Mouse (Mus musculus) midbrain, embryonic 13.5 days (tissue): Measurements from ENCODE around the gene Ano3. TPM values are rescaled to one million over a fixed set of nuclear protein-coding genes. Genes with fewer than 3 reads are reported as not detected.

ENCODE experiments used
- ATAC-seq: fragments of 200-750 bp; cut with Nextera tagmentation; 2 replicates; pipeline ENCODE4 v1.8.0; 2017; ENCODE audit warnings: mild to moderate bottlenecking, moderate TSS enrichment, moderate library complexity
- H3K27ac ChIP-seq: fragments of 300-500 bp; sonication (generic); 2 replicates; pipeline ENCODE4 v1.5.1; 2015; ENCODE audit warnings: inconsistent platforms, mild to moderate bottlenecking, moderate library complexity
- H3K27me3 ChIP-seq: fragments of 300-500 bp; sonication (generic); 2 replicates; pipeline ENCODE4 v1.6.1; 2015; ENCODE audit warnings: mild to moderate bottlenecking, inconsistent platforms
- H3K36me3 ChIP-seq: fragments of 300-500 bp; sonication (generic); 2 replicates; pipeline ENCODE4 v1.6.1; 2015; ENCODE audit warnings: mild to moderate bottlenecking, inconsistent platforms
- H3K4me1 ChIP-seq: fragments of 300-500 bp; sonication (generic); replicated peaks from 2 replicates; pipeline ENCODE4 v1.6.1; 2015; ENCODE audit warnings: inconsistent platforms
- H3K4me2 ChIP-seq: fragments of 300-500 bp; sonication (generic); replicated peaks from 2 replicates; pipeline ENCODE4 v1.6.1; 2015; ENCODE audit warnings: moderate library complexity, mild to moderate bottlenecking, inconsistent platforms
- H3K4me3 ChIP-seq: fragments of 300-500 bp; sonication (generic); replicated peaks from 2 replicates; pipeline ENCODE4 v1.5.1; 2015; ENCODE audit warnings: mild to moderate bottlenecking, inconsistent platforms
- H3K9ac ChIP-seq: fragments of 300-500 bp; sonication (generic); replicated peaks from 2 replicates; pipeline ENCODE4 v1.6.1; 2015; ENCODE audit warnings: mild to moderate bottlenecking, inconsistent platforms
- H3K9me3 ChIP-seq: fragments of 300-500 bp; sonication (generic); 2 replicates; pipeline ENCODE4 v1.6.1; 2016; ENCODE audit warnings: mild to moderate bottlenecking, inconsistent platforms
- WGBS: fragments of 180-500 bp; shearing (Covaris S2); methylation state at CpG from one replicate; pipeline ENCODE4 v1.1.7; 2015; 5-methylcytosine and 5-hydroxymethylcytosine counted together
- polyA plus RNA-seq: library from polyadenylated mRNA; unstranded; fragments of >200 nt; fragmentation: Nextera tagmentation; extraction: Ambion mirVana; gene quantifications from 2 replicates; pipeline ENCODE4 v1.2.1, GENCODE M21; 2015

Ano3 gene
- polyA plus RNA-seq, 1 experiment from 2014 or later: 1.2 TPM

DNA sequence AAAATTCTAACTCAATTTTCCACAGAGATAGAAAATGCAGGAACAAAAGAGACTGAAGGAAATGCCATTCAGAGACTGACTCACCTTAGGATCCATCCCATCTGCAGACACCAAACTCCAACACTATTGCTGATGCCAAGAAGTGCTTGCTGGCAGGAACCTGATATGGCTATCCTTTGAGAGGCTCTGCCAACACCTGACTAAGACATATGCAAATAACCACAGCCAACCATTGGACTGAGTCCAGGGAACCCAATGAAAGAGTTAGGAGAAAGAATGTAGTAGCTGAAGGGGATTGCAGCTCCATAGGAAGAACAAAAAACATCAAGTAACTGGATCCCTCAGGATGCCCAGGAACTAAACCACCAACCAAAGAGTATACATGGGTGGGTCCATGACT lies 21.6 kb downstream of the Ano3 start:
- Histone ChIP-seq H3K4me2 (no peak overlapping the region), H3K9ac (no peak overlapping the region), H3K27me3 (no peaks in the 10 kb centered on the region), H3K36me3 (no peaks in the 10 kb centered on the region), H3K27ac (no peak overlapping the region), H3K4me3 (no peak overlapping the region), H3K9me3 (no peaks in the 10 kb centered on the region), H3K4me1 (no peaks in the 10 kb centered on the region)
- ATAC-seq: no peak

DNA sequence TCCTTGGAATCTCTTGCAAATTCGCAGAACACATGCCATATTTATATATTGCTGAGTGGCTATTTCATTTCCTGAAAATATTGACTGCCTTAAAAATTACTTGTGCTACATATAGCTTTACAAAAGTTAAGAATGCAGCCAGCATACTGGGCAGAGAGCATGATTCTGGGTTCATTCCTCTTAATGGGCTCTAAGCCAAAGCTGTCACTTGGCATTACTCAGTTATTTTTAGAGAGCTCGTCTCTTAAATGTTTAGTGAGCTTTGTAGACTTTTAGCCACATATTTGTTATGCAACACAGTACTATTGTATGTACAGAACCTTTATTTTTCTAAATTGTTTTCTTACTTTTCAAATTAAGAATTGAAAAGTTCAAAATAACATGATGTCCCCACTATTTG lies 41.2 kb downstream of the Ano3 start:
- H3K4me1 ChIP-seq: peaks cover 4% of the 10 kb centered on the region; the same call in 1 of the 2 replicates
- ATAC-seq: no peak
- no peak overlapping the region for H3K4me2 ChIP-seq
- no peak overlapping the region for H3K4me3 ChIP-seq
- no peaks in the 10 kb centered on the region for H3K9me3 ChIP-seq
- no peaks in the 10 kb centered on the region for H3K36me3 ChIP-seq
- no peaks in the 10 kb centered on the region for H3K27me3 ChIP-seq
- H3K9ac ChIP-seq: no peak overlapping the region
- H3K27ac ChIP-seq: no peak overlapping the region
- WGBS: 81% methylated on average over 2 of the region's 2 CpGs

DNA sequence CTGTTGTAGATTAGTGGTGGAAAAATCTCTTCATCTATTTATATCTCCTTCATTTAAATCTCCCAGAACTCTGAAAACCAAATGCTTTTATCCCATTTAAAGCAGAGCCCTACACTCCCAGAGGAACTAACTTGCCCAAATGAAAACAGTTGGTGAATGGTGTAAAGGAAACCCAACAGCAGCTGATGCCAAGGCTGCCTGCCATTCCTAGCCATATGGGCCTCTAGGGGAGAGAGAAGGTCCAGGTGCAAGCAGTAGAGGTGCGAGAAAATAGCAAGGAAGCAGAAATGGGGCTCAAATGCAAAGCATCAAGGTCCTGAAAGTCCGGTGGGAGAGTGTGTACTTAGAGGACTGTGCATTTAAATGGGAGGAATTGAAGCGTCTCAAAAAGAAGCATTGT lies 44.2 kb downstream of the Ano3 start:
- no peaks in the 10 kb centered on the region for H3K9me3 ChIP-seq
- no peak overlapping the region for H3K4me3 ChIP-seq
- no peak overlapping the region for H3K9ac ChIP-seq
- no peak overlapping the region for H3K27ac ChIP-seq
- peaks cover 4% of the 10 kb centered on the region; the same call in 1 of the 2 replicates for H3K4me1 ChIP-seq
- ATAC-seq: no peak
- H3K27me3 ChIP-seq: no peaks in the 10 kb centered on the region
- WGBS: 49% methylated on average over 3 of the region's 3 CpGs
- no peak overlapping the region for H3K4me2 ChIP-seq
- no peaks in the 10 kb centered on the region for H3K36me3 ChIP-seq

GRCm38 (mm10) chr2:110896477-110897270 lies 54.0 kb downstream of the Ano3 start:
- H3K9ac ChIP-seq: no peak overlapping the region
- no peak overlapping the region for H3K27ac ChIP-seq
- H3K4me2 ChIP-seq: no peak overlapping the region
- WGBS: 95% methylated on average over 2 of the region's 2 CpGs
- H3K27me3 ChIP-seq: no peaks in the 10 kb centered on the region
- no peak overlapping the region for H3K4me3 ChIP-seq
- H3K36me3 ChIP-seq: no peaks in the 10 kb centered on the region
- no peaks in the 10 kb centered on the region for H3K4me1 ChIP-seq
- ATAC-seq: no peak
- no peaks in the 10 kb centered on the region for H3K9me3 ChIP-seq

GRCm38 (mm10) chr2:110871650-110872049 lies 79.1 kb downstream of the Ano3 start:
- Histone ChIP-seq H3K4me1 (no peaks in the 10 kb centered on the region), H3K4me3 (no peak overlapping the region), H3K4me2 (no peak overlapping the region), H3K27ac (no peak overlapping the region), H3K27me3 (no peaks in the 10 kb centered on the region), H3K9ac (no peak overlapping the region), H3K36me3 (no peaks in the 10 kb centered on the region), H3K9me3 (no peaks in the 10 kb centered on the region)
- WGBS: 81% methylated on average over 4 of the region's 4 CpGs
- ATAC-seq: no peak

- Histone ChIP-seq H3K27ac (no peak overlapping the region), H3K36me3 (no peaks in the 10 kb centered on the region), H3K27me3 (no peaks in the 10 kb centered on the region), H3K4me2 (no peak overlapping the region), H3K4me3 (no peak overlapping the region), H3K4me1 (no peaks in the 10 kb centered on the region), H3K9me3 (no peaks in the 10 kb centered on the region), H3K9ac (no peak overlapping the region)
- ATAC-seq: 0 out of 2 replicates have a peak, but pooled peaks have one; percentile 53
- 70% methylated on average over 3 of the region's 3 CpGs for WGBS
Measured at GRCm38 (mm10) chr2:110865584-110865983, 85.1 kb downstream of the Ano3 start.

DNA sequence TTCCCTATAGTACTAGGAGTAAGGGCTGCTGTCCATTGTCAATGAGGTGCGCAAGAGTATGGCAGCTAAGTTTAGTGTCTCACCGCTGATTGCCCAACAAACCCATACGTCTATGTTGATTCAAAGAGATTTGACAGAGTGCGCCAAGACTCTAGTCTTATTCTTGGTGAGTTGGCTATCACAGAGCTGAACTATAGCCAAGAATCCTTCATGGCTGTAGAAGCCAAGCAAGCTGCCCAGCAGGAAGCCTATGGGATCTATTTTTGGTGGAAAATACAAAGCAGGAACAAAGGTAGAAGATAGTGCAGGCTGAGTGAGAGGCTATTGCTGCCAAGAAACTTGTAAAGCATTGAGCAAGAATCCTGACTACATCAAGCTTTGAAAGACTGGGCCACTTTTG lies 87.3 kb downstream of the Ano3 start:
- Histone ChIP-seq H3K9me3 (no peaks in the 10 kb centered on the region), H3K4me2 (no peak overlapping the region), H3K36me3 (no peaks in the 10 kb centered on the region), H3K9ac (no peak overlapping the region), H3K27ac (no peak overlapping the region), H3K4me1 (no peaks in the 10 kb centered on the region), H3K4me3 (no peak overlapping the region), H3K27me3 (no peaks in the 10 kb centered on the region)
- WGBS: 96% methylated on average over 4 of the region's 4 CpGs
- ATAC-seq: no peak

DNA sequence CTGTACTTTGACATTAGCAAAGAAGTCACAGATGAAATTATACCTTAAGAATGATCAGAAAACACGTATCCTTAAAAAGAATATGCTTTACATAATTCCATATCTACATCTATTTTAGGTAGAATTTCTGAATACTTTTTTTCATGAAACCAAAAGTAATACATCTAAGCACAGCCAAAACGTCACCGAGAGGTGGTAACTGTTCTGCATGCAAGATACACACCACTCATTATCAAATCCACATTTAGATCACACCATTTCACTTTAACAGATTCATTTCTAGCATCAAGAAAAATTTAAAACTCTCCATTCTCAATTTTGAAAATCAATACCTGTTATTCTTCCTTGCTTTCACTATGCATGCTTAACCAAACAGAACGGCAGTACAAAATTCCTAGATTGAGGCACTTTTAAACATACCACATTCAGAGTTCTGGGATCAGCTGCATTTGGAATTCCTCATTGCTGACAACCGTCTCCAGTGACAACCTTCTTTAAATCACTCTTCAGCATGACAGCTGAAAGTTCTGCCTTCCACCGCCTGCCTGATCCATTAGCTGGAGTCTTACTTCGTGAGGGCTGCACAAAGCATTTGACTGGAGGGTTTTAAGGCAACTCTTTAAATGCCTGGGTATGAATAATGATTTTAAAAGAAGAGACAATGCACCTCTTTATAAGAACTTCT lies 111.0 kb downstream of the Ano3 start:
- Histone ChIP-seq H3K9me3 (no peaks in the 10 kb centered on the region), H3K4me3 (no peak overlapping the region), H3K4me1 (peaks cover 7% of the 10 kb centered on the region; the same call in 1 of the 2 replicates), H3K27me3 (no peaks in the 10 kb centered on the region), H3K27ac (no peak overlapping the region), H3K9ac (no peak overlapping the region), H3K36me3 (no peaks in the 10 kb centered on the region), H3K4me2 (0 out of 2 replicates have a peak overlapping the region, but pooled peaks have one; percentile 1)
- peak; percentile 69 for ATAC-seq
- 20% methylated on average over 7 of the region's 7 CpGs for WGBS

DNA sequence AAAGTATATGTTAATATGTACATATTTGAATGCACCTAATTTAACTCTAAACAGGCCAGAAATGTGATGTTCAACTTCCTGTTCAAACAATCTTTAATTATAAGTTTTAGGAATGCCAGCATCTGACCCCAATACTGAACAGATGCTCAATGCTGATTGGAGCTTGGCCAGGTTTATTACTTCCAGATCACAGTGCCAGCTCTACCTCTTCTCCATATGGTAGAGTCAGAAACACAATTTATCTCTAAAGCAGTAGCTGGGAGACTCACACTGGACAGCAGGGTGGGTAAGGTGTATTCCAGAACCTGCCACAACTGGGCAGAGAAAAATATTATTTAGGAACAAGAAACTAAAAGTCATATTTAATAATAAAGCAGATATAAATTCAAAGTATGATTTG lies 134.5 kb downstream of the Ano3 start:
- Histone ChIP-seq H3K27me3 (no peaks in the 10 kb centered on the region), H3K4me2 (no peak overlapping the region), H3K4me3 (no peak overlapping the region), H3K27ac (no peak overlapping the region), H3K36me3 (no peaks in the 10 kb centered on the region), H3K9ac (no peak overlapping the region), H3K4me1 (no peaks in the 10 kb centered on the region), H3K9me3 (no peaks in the 10 kb centered on the region; the same call in 1 of the 2 replicates)
- ATAC-seq: no peak

- H3K9ac ChIP-seq: no peak overlapping the region
- no peaks in the 10 kb centered on the region for H3K4me1 ChIP-seq
- H3K9me3 ChIP-seq: no peaks in the 10 kb centered on the region
- ATAC-seq: no peak
- 86% methylated on average over 1 of the region's 1 CpGs for WGBS
- no peaks in the 10 kb centered on the region for H3K27me3 ChIP-seq
- no peak overlapping the region for H3K4me3 ChIP-seq
- H3K4me2 ChIP-seq: no peak overlapping the region
- no peak overlapping the region for H3K27ac ChIP-seq
- H3K36me3 ChIP-seq: no peaks in the 10 kb centered on the region
Measured at GRCm38 (mm10) chr2:110814964-110815363, 135.8 kb downstream of the Ano3 start.

GRCm38 (mm10) chr2:110806302-110807093 lies 144.2 kb downstream of the Ano3 start:
- Histone ChIP-seq H3K4me3 (no peak overlapping the region), H3K36me3 (no peaks in the 10 kb centered on the region), H3K9ac (no peak overlapping the region), H3K9me3 (no peaks in the 10 kb centered on the region), H3K4me2 (no peak overlapping the region), H3K27ac (no peak overlapping the region), H3K27me3 (no peaks in the 10 kb centered on the region), H3K4me1 (no peaks in the 10 kb centered on the region)
- no peak for ATAC-seq
- 94% methylated on average over 5 of the region's 5 CpGs for WGBS

DNA sequence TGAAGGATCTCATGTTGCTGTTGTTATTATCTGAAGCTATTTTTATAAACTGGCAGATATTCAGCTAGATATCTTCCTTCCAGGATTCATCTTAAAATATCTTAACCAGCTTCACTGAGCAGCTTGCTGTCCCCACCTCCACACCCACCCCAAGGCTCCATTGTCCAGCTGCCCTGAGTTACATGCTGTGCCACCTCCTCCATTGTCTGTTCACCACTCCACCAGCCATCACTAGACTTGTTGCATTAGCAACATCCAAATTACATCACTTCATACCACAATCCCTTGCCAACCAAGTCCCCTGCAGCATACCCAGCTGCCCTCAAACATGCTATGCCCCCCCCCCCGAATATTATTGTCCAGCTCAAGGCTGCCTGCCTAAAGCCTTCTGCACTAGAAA lies 154.8 kb downstream of the Ano3 start:
- ATAC-seq: no peak
- 81% methylated on average over 1 of the region's 1 CpGs for WGBS
- H3K4me2 ChIP-seq: no peak overlapping the region
- H3K36me3 ChIP-seq: no peaks in the 10 kb centered on the region
- no peaks in the 10 kb centered on the region for H3K9me3 ChIP-seq
- H3K9ac ChIP-seq: no peak overlapping the region
- H3K27me3 ChIP-seq: no peaks in the 10 kb centered on the region
- no peaks in the 10 kb centered on the region for H3K4me1 ChIP-seq
- no peak overlapping the region for H3K4me3 ChIP-seq
- no peak overlapping the region for H3K27ac ChIP-seq
